Comparison of ENCODE assay signal across 8 mouse cellular contexts in the genomic region with DNA sequence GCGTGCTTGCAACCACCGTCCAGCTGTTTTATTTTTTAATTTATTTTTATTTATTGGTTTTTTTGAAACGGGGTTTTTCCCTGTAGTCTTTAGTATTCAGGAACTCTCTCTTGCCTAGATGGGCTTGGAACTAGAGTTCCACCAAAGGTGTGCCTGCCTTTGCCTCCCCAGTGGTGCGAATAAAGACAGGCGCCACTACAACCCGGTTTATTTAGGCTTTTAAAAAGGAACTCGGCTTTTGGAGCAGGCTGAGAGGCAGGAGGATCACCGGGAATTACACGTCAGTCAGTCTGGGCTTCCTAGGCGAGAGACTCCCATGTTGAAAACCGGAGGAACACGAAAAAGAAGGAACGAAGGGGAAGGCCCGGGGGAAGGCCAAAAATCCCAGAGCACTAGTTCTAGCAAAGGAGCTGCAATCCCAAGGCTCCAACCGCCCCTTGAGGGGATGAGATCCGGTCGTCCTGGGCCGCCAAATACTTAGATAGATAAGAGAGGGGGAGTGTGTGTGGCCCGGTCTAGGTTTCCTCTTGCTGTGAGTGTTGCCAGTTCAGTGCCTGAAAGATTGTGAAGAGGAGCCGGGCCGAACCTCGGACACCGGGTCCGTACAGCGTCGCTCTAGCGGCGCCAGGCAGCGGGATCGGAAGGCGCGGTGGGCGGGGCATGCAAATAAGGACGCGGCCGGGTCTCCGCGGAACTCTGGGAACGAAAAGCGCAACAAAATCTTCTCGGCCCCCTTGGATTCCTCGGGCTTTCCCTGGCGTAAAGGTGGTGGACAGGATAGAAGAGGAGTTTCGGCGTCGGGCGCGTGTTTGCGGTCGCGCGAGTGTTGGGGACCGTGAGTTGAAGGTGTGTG. TPM values are rescaled to one million over a fixed set of nuclear protein-coding genes. Genes with fewer than 3 reads are reported as not detected.
DNase-seq lines count a peak whose midpoint lies in the region; ATAC-seq and TF ChIP-seq lines count a peak whose summit lies in the region.
"Not testable (repeated sequence)": the region's sequence is repeated elsewhere in the genome, so short reads cannot be mapped to it uniquely, and the experiment has no call there.

No protein-coding gene starts in this region.

- ATAC-seq in erythroid progenitor cell, adult 5-6 weeks (replicated peaks; ENCODE audit: low FRiP score, poor library complexity, severe bottlenecking): peak; percentile 71
- peak; percentile 64 for ATAC-seq in heart, embryonic 13.5 days (ENCODE audit: extremely low read depth, insufficient number of reproducible peaks, low FRiP score, low TSS enrichment)
- ATAC-seq in kidney, postnatal 0 days (replicated peaks; ENCODE audit: low FRiP score, low read depth): peak; percentile 48
- peak; percentile 53 for ATAC-seq in liver, embryonic 11.5 days (replicated peaks; ENCODE audit: low FRiP score)

- peak overlapping the region; percentile 78 for H3K27ac ChIP-seq in heart, embryonic 13.5 days (replicated peaks)
- H3K27ac ChIP-seq in kidney, postnatal 0 days: peak overlapping the region; percentile 82
- H3K27ac ChIP-seq in liver, embryonic 11.5 days (ENCODE audit: low read depth, low read length): peak overlapping the region; percentile 70

- TF ChIP-seq CTCF in brain, embryonic 14.5 days (IDR thresholded peaks at IDR 0.05; ENCODE audit: borderline replicate concordance, extremely low read depth, insufficient read depth, insufficient read length); kidney, postnatal 0 days (IDR thresholded peaks at IDR 0.05; ENCODE audit: low read depth): not testable (repeated sequence)

- not testable (repeated sequence) for TF ChIP-seq POLR2A in brain, embryonic 14.5 days (IDR thresholded peaks at IDR 0.05; ENCODE audit: borderline replicate concordance, extremely low read depth, insufficient read depth, insufficient read length, poor library complexity, severe bottlenecking)
- TF ChIP-seq POLR2A in myocyte (IDR thresholded peaks at IDR 0.05; ENCODE audit: insufficient read length, low read depth): peak; percentile 71

- peak overlapping the region; percentile 78 for H3K9ac ChIP-seq in heart, embryonic 13.5 days
- H3K9ac ChIP-seq in kidney, postnatal 0 days (ENCODE audit: low read depth, low read length): peak overlapping the region; percentile 14; the same call in 1 of the 2 replicates
- H3K9ac ChIP-seq in liver, embryonic 11.5 days (ENCODE audit: low read depth, low read length): peak overlapping the region; percentile 51

- not testable (repeated sequence) for H3K36me3 ChIP-seq in heart, embryonic 13.5 days; kidney, postnatal 0 days (ENCODE audit: insufficient read depth, low read length); liver, embryonic 11.5 days (ENCODE audit: control insufficient read depth, insufficient read depth, low read length); myocyte (ENCODE audit: control insufficient read depth, insufficient read depth)

- peak overlapping the region; percentile 67 for H3K4me2 ChIP-seq in heart, embryonic 13.5 days
- peak overlapping the region; percentile 46 for H3K4me2 ChIP-seq in kidney, postnatal 0 days (ENCODE audit: low read length)
- H3K4me2 ChIP-seq in liver, embryonic 11.5 days: peak overlapping the region; percentile 58
- peak overlapping the region; percentile 77 for H3K4me2 ChIP-seq in myocyte (ENCODE audit: low read depth)

- not testable (repeated sequence) for H3K27me3 ChIP-seq in heart, embryonic 13.5 days (replicated peaks); kidney, postnatal 0 days (ENCODE audit: insufficient read depth, low read length); liver, embryonic 11.5 days (replicated peaks; ENCODE audit: control insufficient read depth, insufficient read depth, low read length); myocyte (ENCODE audit: control insufficient read depth, insufficient read depth, insufficient read length)

- WGBS in heart, embryonic 13.5 days: 5% methylated on average over 53 of the region's 53 CpGs
- WGBS in kidney, postnatal 0 days: 4% methylated on average over 49 of the region's 53 CpGs
- 6% methylated on average over 50 of the region's 53 CpGs for WGBS in liver, embryonic 11.5 days

- not testable (repeated sequence) for H3K79me2 ChIP-seq in myocyte (ENCODE audit: control insufficient read depth, insufficient read depth)

- H3K4me3 ChIP-seq in heart, embryonic 13.5 days: peak overlapping the region; percentile 49
- H3K4me3 ChIP-seq in kidney, postnatal 0 days (replicated peaks; ENCODE audit: low read depth, low read length): peak overlapping the region; percentile 24; the same call in 1 of the 2 replicates
- peak overlapping the region; percentile 36 for H3K4me3 ChIP-seq in liver, embryonic 11.5 days (ENCODE audit: low read depth, low read length)
- peak overlapping the region; percentile 22 for H3K4me3 ChIP-seq in myocyte

- peaks cover 14% of the 10 kb centered on the region for H3K4me1 ChIP-seq in heart, embryonic 13.5 days
- not testable (repeated sequence) for H3K4me1 ChIP-seq in kidney, postnatal 0 days (replicated peaks; ENCODE audit: insufficient read depth, low read length); liver, embryonic 11.5 days (replicated peaks; ENCODE audit: control insufficient read depth, insufficient read depth, low read length)

- H3K9me3 ChIP-seq in heart, embryonic 13.5 days; kidney, postnatal 0 days (replicated peaks; ENCODE audit: low read length); liver, embryonic 11.5 days (ENCODE audit: control insufficient read depth, low read length): not testable (repeated sequence)

- H3ac ChIP-seq in myocyte (ENCODE audit: control insufficient read depth, insufficient read length): peak overlapping the region; percentile 34

- peak; percentile 82 to 86 for DNase-seq in B cell, adult 2 months
- DNase-seq in brain, embryonic 14.5 days (ENCODE audit: low read depth): peak; percentile 87
- DNase-seq in kidney, postnatal 0 days (ENCODE audit: low spot score): peak; percentile 74
- DNase-seq in liver, embryonic 11.5 days (ENCODE audit: low spot score): peak; percentile 80
- DNase-seq in spleen, postnatal 4 days (ENCODE audit: low spot score in 2 of 2): peak; percentile 80 to 92

TF ChIP-seq in myocyte, 11 proteins besides CTCF, POLR2A, EP300 and RAD21:
- TF ChIP-seq POLR2AphosphoS2 (IDR thresholded peaks at IDR 0.05; ENCODE audit: insufficient read length, low read depth): peak; percentile 56
TF ChIP-seq in myocyte: peak in this region for 1; not testable (repeated sequence) for 10.

RNA-seq across cellular contexts. Expression of gene Rdm1, which starts 14.1 kb away (rescaled TPM):
- polyA plus RNA-seq in brain, embryonic 14.5 days (2012; rRNA removed): 13.7 and 25.0 TPM in 2 replicates
- 81.1 and 91.4 TPM in 2 replicates for total RNA-seq in erythroid progenitor cell, adult 5-6 weeks (2015; ENCODE audit: low replicate concordance)
- 34.5 and 43.0 TPM in 2 replicates for total RNA-seq in erythroid progenitor cell, adult 5-6 weeks (2017; ENCODE audit: low replicate concordance)
- 31.8 and 37.0 TPM in 2 replicates for polyA plus RNA-seq in heart, embryonic 13.5 days (2015; fragmentation: Nextera tagmentation; extraction: Ambion mirVana)
- 30.9 and 37.6 TPM in 2 replicates for polyA plus RNA-seq in kidney, postnatal 0 days (2015; fragmentation: Nextera tagmentation; extraction: Ambion mirVana)
- 13.8 and 15.3 TPM in 2 replicates for polyA plus RNA-seq in liver, embryonic 11.5 days (2014; fragmentation: Nextera tagmentation; extraction: Ambion mirVana)
- polyA plus RNA-seq in myocyte (2012; fragmentation: generic; extraction: Trizol): 8.5 TPM

RNA-seq across cellular contexts. Expression of gene Arl4d, which starts 24.3 kb away (rescaled TPM):
- 18.9 and 42.0 TPM in 2 replicates for polyA plus RNA-seq in brain, embryonic 14.5 days (2012; rRNA removed)
- not detected in 2 replicates for total RNA-seq in erythroid progenitor cell, adult 5-6 weeks (2015; ENCODE audit: low replicate concordance)
- total RNA-seq in erythroid progenitor cell, adult 5-6 weeks (2017; ENCODE audit: low replicate concordance): 1.0 and 1.5 TPM in 2 replicates
- 8.7 and 9.1 TPM in 2 replicates for polyA plus RNA-seq in heart, embryonic 13.5 days (2015; fragmentation: Nextera tagmentation; extraction: Ambion mirVana)
- polyA plus RNA-seq in kidney, postnatal 0 days (2015; fragmentation: Nextera tagmentation; extraction: Ambion mirVana): 7.0 and 7.9 TPM in 2 replicates
- 3.6 and 3.9 TPM in 2 replicates for polyA plus RNA-seq in liver, embryonic 11.5 days (2014; fragmentation: Nextera tagmentation; extraction: Ambion mirVana)
- polyA plus RNA-seq in myocyte (2012; fragmentation: generic; extraction: Trizol): 7.7 TPM

RNA-seq across cellular contexts. Expression of gene Gm11634, which starts 42.0 kb away (rescaled TPM):
- not detected in 2 replicates for polyA plus RNA-seq in brain, embryonic 14.5 days (2012; rRNA removed)
- total RNA-seq in erythroid progenitor cell, adult 5-6 weeks (2015; ENCODE audit: low replicate concordance): not detected in 2 replicates
- not detected in 2 replicates for total RNA-seq in erythroid progenitor cell, adult 5-6 weeks (2017; ENCODE audit: low replicate concordance)
- not detected in 2 replicates for polyA plus RNA-seq in heart, embryonic 13.5 days (2015; fragmentation: Nextera tagmentation; extraction: Ambion mirVana)
- 0.37 TPM in 1 of 2 replicates, not detected in the other for polyA plus RNA-seq in kidney, postnatal 0 days (2015; fragmentation: Nextera tagmentation; extraction: Ambion mirVana)
- not detected in 2 replicates for polyA plus RNA-seq in liver, embryonic 11.5 days (2014; fragmentation: Nextera tagmentation; extraction: Ambion mirVana)
- not detected for polyA plus RNA-seq in myocyte (2012; fragmentation: generic; extraction: Trizol)

RNA-seq across cellular contexts. Expression of gene Tmem106a, which starts 59.0 kb away (rescaled TPM):
- polyA plus RNA-seq in brain, embryonic 14.5 days (2012; rRNA removed): 3.6 and 5.3 TPM in 2 replicates
- total RNA-seq in erythroid progenitor cell, adult 5-6 weeks (2015; ENCODE audit: low replicate concordance): 13.7 and 22.2 TPM in 2 replicates
- 2.6 and 3.0 TPM in 2 replicates for total RNA-seq in erythroid progenitor cell, adult 5-6 weeks (2017; ENCODE audit: low replicate concordance)
- polyA plus RNA-seq in heart, embryonic 13.5 days (2015; fragmentation: Nextera tagmentation; extraction: Ambion mirVana): 4.0 and 4.4 TPM in 2 replicates
- 19.4 and 20.9 TPM in 2 replicates for polyA plus RNA-seq in kidney, postnatal 0 days (2015; fragmentation: Nextera tagmentation; extraction: Ambion mirVana)
- polyA plus RNA-seq in liver, embryonic 11.5 days (2014; fragmentation: Nextera tagmentation; extraction: Ambion mirVana): 6.2 and 6.8 TPM in 2 replicates
- 1.8 TPM for polyA plus RNA-seq in myocyte (2012; fragmentation: generic; extraction: Trizol)

Comparison
In these comparisons a context has a peak if more than half of its experiments do, and no peak if none do; other contexts are left out.
1. Peak in every context shown above with its lines: DNase-seq, ATAC-seq, H3K4me3 ChIP-seq and H3K27ac ChIP-seq.
2. H3K9ac ChIP-seq: peak in every context shown above with its lines; median percentile 78 in heart, embryonic 13.5 days; 51 in liver, embryonic 11.5 days; 14 in kidney, postnatal 0 days.